Mouse (Mus musculus) adrenal gland, postnatal 25 days (tissue): Measurements from ENCODE around the gene Zfhx3. TPM values are rescaled to one million over a fixed set of nuclear protein-coding genes. Genes with fewer than 3 reads are reported as not detected.
A peak's percentile ranks its signal among the peaks of the same experiment; 100 is the strongest.

ENCODE experiments used
- DNase-seq: peaks from one replicate; pipeline ENCODE4 v3.0.0; 2021; ENCODE audit warnings: mixed read lengths
- total RNA-seq: library from RNA; stranded (reverse); gene quantifications from 2 replicates; pipeline ENCODE4 v1.2.3, GENCODE M21; 2021

Gene Zfhx3
- total RNA-seq, 1 experiment from 2014 or later = 56.3 TPM

DNA sequence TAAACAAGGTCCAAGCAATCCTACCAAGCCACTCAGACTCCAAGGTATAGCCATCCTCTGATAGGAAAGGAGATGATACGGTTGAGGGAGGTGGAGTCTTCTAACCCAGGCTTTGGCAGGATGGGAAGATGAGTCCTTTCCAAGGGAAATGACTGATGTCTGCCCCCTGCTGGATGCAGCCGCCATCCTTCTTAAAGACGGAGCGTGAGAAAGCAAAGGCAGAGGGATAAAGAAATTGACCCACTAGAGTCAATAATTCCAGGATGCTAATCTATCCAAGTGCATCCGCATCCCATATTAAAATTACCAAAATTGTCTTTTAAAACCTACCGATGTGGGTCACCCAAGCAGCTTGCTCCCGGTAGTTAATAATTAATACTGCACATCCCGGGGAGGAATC lies 158.7 kb downstream of the Zfhx3 start:
- DNase-seq = peak; percentile 66

DNA sequence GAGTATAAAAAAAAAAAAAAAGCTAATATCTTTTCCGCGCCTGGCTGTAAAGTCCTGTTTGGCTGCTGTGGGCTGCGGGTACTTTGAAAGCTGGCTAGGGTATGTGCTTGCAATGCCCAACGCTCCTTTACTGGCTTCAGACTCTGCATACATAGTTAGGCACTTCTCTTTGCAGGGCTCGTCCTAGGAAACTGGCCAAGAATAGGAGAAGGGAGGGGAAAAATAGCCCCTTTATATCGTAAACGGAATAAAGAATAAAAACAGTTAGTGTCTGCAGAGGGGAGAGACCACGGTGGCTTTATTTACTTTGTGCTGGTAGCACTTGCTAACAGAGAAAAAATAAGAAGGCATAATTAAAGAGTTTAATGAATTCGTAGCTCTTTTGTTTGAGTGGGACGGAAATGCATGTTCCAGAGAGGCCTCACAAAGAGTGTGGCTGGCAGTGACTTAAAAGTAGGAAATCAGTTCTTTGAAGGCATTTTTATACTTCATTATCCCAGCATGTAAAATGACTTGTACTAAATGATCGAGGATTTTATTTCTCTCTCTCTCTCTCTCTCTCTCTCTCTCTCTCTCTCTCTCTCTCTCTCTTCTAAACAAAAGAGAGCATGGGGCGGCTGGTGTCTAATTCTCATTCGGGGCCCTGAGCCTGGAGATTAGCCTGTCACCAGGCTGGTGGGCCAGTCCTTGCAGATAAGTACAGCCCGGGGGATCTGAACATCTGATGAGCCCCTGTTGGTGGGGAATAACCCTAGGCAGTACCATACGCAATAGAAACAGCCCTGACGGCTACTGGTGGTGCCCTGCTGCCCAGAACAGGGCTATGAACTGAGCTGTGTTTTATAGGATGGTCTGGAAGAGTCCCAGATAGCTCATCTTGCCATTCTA lies 159.8 kb downstream of the Zfhx3 start:
- no peak for DNase-seq

DNA sequence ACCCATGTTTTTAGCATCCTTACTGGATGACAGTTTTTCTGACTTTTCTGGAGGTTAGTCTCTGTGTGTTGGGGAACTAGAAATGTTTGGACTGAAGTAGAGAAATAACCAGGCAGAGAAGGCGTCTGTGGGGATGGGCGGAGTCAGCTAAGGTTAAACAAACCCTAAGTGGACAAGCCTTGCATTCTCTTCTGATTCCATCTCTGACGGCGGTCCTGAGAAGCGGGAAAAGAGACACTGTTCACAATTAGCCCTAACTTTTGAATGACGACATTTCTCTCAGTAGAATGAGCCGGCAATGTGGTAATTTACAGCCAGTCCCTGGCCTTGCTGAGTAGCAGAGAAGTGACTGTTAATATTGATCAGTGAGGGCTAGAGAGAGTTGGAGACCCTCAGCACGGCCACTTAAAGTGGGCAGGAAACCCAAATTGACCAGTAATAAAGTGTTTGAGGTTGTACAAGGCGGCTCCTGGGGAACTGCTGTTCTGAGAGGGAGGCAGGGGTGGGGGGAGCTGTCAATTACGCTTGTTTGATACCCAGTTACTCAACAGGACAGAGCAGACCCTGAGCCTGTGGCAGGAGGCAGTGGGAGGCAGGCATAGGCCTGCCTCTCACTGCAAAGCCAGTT lies 162.1 kb downstream of the Zfhx3 start:
- DNase-seq = no peak

DNA sequence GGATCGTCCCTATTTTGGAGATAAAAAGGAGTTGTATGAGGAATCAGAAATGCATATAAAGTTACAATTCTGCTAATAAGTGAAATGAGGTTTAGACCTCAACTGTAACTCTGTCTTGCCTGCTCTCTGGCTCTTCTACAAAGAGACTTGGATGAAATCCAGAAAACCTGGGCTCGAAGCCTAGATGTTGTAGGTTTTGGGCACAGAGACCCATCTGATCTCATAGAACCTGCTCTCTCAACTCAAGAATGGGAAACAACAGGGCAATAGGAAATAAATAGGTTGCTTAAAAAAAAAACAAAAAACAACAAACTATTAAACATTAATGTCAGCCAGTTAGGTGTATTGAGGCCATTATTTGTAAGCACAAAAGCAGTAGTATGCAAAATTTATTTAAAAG lies 182.6 kb downstream of the Zfhx3 start:
- peak; percentile 4 for DNase-seq

DNA sequence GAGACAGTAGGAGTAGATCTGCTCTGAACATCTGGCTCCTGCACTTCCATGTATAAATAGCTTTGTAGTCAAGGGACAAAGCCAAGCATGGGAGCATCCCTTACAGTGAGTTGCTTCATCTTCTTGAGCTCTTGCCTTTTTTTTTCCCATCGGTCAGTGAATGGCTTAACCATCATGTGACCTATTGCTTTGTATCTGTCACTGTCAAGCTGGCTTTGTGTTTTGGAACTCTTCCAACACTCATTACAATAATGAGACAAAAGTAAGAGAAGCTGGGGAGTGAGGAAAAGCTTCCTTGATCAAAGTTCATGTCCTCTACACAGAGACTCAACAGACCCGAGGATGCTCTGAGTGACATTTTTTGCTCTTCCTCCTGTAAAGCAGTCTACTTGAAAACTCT lies 183.0 kb downstream of the Zfhx3 start:
- no peak for DNase-seq

DNA sequence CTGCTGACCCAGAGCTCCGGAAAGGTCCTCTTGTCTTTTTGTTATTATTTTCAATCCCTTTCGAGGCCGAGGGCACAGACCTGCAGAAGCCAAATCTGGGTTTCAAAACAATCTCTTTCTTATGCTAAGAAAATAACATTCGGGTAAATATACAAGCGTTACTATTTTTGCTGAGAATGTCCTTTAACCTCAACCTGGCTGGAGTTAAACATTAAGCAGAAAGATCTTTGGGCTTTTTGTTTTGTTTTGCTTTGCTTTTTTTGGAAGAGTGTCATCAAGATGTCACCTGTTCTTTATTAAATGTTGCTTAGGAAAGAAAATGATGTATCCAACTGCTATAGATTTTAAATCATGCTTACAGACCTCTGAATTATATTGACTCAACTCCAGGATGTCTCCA lies 204.1 kb downstream of the Zfhx3 start:
- no peak for DNase-seq

DNA sequence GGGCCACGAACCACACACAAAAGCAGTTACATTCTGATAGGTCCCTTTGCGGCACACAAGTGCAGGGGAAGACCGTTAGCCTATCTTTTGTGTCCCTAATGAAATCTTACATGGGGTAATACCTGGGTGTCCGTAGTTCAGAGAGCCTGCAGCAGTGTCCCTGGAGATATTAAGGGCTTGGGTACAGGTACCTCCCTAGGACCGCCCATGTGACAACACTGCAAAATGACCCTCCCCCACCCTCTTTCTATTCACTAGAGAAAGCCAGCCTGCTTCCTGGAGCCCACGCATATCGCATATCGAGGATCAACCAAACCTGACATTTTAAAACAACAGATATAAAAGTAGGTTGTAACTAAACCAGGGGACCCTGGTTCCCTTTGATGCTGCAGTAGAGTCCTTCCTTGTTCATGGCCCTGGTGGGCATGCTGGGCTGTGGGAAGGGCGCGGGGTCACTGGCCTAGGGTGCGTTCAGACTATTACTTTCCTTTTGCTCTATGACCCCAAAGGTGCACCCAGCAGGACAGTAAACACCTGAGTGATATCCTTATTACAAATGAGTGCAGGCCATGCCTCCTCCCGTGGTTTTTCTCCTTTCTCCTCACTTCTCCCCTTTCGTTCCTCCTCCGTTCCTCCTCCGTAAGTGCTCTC lies 206.3 kb downstream of the Zfhx3 start:
- DNase-seq = no peak

DNA sequence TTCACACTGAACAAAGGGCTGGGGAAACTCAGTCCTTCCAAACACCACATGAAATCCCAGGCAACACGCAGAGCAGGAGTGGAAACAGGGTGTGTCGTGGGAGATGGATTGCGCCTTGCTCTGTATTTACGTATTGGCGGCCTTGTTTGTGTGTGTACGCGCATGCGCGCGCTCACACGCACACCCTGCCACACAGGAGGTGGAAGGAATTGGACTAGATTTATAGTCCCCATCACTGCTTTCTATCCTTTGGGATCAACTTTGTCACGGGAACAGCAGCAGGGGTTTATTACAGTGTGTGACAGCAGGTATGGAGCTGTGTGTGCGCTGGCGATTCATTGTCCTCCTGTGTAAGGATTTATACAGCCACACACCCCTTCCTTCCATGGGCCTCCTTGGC lies 228.4 kb downstream of the Zfhx3 start:
- DNase-seq = no peak

DNA sequence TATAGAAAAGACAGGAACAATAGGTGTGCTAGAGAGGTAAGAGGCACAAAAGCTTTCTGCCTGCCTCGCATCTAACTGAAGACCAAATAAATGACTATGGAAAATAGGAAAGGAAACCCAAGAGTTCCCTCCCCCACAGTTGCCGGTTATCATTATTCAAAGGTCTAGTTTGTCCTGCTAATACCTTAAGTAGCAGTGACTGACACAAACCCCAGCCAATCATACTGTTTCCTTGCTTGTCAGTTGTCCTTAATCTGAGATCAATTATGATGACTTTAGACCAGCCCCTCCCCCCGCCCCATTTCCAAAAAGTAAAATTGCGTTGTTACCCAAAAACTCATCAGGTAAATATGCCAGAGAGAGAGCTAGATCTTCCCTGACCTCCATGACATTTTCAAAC lies 240.9 kb downstream of the Zfhx3 start:
- no peak for DNase-seq

DNA sequence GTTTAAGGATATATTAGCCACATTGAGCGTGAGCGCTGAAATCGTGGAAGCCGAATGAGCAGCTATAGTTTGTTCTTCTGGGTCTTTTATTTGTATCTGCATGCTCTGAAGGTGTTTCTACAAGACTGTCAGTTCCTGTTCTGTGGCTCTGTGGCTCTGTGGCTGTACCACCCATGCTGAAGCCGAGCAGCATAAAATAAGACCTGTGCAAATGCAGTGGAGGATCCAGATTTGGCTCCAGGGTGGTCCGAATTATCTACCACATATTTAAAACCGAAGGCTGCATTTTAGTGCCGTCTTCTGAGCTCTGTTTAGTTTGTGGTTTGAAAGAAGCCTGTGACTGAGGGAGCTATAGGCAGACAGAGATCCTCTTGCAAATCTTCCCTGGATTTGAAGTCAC lies 241.5 kb downstream of the Zfhx3 start:
- DNase-seq = no peak

DNA sequence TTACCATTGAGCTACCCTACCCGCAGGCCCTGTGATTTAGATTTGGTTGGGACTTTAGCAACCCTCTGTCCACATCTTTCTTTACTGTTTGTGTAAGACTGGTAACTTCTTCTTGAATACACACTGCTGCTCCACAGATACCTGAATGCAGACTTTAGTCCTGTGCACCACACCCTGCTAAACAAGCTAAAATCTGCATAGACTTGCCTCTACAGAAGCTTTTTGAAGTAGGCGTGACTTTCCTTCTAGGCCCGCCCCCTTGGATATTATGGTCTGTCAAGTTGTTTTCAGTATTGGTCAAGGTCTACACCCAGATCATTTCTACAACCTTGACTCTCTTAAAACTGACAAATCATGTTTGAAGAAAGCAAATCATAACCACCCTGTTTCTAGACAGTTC lies 243.8 kb downstream of the Zfhx3 start:
- DNase-seq = no peak

DNA sequence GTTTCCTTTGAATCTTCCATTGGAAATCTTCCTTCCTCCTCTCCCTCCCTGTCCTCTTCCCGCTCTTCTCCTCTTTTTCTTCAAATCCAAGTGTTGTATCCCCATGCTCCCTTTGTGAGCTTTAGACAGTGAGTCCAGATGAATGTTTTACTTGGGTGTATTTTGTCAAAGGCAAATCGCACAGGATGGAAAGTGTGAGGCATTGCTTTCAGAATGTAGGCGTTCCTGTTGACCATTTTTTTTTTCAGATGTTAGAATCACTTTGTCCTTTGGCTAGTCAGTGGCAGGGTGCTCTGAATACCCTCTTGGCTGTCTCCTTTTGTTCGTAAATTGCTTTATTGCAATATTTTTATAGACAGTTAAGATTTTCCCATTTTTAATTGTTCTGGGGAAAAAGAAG lies 245.6 kb downstream of the Zfhx3 start:
- DNase-seq = no peak

DNA sequence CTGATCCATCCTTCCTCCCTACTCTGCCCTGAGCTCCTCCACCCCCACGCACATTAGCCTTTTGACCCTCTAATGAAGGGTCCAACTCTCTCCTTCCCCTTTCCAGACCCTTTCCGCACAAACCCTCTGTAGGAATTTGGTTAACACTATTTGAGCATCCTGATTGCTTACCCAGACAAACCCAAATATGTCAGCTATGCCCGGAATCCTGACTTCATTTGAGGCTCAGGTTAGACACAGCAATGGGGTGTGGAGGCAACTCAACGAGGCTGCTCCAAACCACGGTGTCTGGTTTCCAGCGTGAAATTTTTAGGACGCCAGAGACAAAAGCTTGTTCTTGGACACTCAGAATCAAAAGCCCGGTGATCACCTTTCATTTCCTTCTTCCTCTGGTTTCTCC lies 252.1 kb downstream of the Zfhx3 start:
- DNase-seq = no peak

DNA sequence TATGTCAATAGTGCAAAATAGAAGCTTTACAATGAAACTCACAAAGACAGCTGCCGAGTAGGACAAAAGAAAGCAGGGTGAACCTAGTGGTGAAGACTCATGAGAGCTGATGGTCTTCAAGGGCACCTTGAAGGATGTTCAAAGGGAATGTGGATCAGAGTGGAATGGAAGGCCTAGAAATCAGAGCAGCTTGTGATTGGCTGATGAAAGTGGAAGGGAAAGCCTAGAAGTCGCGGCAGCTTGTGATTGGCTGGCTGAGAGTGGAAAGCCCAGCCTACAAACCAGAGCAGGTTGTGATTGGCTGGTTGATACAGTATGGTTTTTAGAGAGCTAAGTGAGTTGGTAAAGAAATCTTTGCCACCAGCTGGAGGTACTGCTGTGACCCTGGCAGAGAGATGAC lies 272.6 kb downstream of the Zfhx3 start:
- DNase-seq = no peak

DNA sequence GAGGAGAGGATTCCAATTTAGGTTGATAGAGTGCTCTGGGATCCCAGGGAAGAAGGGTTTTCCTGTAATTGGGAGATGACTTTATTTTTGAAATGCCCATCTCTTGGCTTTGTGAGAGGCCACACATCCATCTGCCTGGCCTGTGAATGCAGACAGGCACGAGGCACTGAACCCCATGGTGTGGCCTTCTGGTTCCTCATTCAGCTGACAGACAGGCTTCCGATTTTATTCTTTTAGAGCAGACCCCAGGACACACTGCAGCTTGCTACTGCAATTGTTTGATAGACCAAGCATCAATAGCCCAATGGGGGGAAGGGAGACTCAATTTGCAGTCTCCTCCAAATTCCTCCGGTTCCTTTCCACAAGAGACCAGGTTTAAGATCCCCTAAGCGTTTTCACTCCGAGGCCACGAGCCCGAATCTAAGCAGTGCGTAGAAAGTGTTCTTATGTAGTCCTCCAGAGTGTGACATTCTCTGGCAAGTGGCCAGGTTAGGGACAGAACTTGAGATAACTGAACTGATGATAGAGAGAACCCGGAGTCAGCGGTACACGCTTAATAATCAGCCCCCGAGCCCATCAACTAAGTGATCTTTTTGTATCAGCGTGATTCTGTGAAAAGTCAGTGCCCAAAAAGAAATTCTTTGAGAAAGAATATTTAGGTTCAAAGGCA lies 275.9 kb downstream of the Zfhx3 start:
- DNase-seq = peak; percentile 10

DNA sequence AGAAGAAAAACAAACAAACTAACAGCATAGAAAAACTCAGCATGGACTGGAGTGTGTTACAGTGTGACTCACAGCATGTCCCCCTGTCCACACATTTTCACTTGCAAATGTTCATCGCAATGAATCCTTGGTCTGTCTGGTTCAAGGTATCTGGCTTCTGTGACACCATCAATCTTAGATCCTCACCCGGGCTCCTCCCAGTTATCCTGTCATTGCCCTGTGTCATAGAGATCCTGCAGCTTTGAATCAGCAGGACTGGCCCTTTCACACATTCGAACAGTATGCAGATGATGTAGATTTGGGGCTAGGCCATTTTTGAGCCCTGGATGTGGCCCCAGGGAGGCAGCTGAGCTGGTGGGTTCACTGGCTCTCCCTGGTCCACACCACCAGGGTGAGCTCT lies 278.1 kb downstream of the Zfhx3 start:
- peak; percentile 4 for DNase-seq

DNA sequence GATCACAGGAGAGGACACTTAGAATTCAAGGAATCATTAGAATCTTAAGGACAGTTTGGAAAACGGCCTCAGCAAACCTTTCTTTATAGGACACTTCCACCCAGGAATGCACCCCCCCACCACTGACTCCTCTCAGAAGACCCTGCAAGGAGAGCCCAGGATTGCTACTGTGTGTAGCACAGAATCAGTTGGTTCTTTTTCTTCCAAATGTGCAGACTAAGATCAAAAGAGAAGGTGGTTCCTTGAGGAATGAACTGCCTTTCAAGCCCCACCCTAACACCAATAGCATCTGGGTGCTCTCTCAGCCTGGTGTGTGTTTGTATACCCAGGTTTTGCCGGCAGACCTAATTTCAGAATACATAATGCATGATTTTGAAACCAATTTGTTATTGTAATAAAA lies 279.6 kb downstream of the Zfhx3 start:
- no peak for DNase-seq

DNA sequence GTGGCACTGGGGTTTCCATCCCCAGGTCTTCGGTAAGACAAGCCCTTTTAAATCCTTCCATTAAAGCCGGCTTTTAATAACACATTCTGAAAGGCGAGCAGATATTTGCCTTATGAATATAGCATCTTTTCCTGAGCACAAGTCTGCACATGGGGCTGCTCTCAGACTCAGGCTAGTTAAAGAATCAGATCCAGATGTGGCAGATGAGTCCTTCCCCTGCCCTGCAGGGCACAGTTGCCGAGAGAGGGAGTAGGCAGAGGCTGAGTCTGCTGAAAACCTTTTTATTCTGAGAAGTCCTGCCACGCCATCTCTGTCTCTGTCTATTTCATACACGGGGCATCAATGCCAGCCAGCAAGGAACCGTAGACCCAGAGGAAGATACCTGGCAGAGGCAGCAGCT lies 289.9 kb downstream of the Zfhx3 start:
- no peak for DNase-seq

DNA sequence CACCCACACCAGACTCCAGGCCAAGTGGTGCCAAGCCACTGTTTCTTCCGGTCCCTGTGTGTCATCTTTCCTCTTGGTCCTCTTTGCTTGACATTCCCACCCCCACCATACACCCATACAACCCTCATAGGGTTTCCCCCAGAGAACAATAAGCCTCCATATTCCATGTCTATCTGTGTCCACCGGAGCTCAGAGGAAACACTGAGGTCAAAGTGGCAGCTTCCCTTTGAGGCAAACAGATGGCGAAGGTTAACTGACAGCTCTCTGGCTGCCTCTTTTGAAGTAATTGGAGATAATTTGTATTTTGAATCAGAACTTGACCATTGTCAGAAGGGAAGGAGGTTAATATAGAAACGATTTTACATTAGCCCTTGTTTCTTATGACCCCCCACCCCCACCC lies 292.0 kb downstream of the Zfhx3 start:
- no peak for DNase-seq

DNA sequence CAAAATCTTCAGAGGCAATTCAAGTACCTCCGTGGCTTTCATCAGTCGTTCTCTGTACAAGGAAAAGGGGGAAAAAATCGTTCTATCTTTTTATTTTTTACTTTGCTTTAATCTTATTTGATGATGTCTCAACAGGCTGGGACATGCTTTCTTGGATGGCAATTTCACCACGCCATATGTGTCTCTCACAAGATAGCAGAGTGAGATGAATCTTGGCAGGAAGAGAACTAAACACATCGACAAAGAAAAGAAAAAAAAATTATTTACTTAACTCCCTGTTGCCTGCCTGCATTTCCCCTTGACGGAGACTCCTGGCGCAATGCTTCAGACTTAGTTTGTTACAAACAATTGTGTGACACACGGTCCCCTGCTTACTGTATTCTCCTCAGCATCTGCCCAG lies 294.3 kb downstream of the Zfhx3 start:
- DNase-seq = no peak

DNA sequence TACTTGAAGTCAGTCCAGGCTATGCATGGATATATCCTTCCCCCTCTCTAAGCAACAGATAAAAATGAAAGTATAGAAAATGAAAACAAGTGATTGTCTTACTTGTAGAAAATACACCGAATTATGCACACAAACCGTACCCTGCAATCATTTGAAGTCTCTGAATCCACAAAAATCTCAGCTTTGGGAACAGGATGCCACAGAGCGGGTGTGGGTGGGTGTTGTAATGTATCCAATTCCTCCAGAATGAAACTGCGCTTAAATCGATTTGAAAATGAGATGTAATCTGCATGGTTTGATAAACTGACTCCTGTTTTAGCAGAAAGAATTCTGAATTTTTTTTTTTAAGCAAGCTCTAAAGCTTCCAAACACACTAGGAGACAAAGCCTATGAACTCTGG lies 297.1 kb downstream of the Zfhx3 start:
- no peak for DNase-seq

DNA sequence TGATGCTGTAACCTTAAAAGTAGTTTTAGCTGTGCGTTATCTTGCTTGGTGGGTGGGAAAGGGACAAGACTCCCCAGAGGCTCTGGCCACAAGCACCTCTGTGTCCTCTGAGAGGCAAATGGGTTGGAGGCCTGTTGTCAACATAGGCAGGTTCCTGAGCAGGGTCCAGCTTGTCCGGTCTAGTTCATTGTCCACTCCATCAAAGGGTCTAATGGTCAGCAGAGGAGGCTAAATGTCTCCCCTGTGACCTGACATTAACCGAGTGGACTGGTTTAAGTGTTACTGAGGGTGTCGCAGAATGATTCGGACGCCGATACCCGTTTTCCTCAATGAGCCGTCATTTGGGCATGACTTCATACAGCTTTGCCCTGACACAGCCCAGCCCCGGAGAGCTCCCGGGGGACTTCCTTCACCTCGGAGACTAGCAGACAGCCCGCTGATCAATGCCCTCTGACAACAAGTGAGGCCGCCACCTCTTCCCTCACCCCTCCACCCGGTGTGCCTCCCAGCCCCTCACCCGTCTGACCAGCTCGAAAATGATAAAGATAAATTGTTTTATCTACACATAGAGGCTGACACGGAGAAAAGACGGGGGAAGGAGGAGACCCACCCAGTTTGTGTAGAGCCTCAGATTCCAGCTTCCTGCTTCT lies 298.7 kb downstream of the Zfhx3 start:
- DNase-seq = no peak
